In the genomic region with DNA sequence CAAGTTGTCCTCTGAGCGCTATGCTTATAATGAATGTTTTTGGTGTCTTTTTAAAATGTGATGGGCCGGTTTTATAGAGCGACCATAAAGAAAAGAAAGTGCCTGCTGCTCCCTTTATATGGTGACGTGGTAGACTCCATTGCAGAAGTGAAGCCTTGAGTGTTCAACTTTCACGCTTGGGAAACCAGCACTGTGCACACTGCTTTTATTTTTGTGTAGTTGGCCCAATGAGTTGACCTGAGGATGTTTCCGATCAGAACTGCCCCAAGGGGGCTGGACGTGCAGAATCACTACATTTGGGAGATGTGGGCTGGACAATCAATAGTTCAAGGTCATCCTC, we compare ENCODE assay signal across 9 mouse cellular contexts. TPM values are rescaled to one million over a fixed set of nuclear protein-coding genes. Genes with fewer than 3 reads are reported as not detected.
A peak's percentile ranks its signal among the peaks of the same experiment; 100 is the strongest.
DNase-seq lines count a peak whose midpoint lies in the region; ATAC-seq and TF ChIP-seq lines count a peak whose summit lies in the region.
"Had no signal": no experiment of that assay in that cellular context is flagged by ENCODE, and none has a peak within 500 bp of the region (broad histone marks: within the 10 kb centered on the region; RNA-seq: fewer than 3 reads in every experiment).

No protein-coding gene starts in this region.

- no peak for TF ChIP-seq POLR2A in kidney, adult 2 months (IDR thresholded peaks at IDR 0.05; ENCODE audit: low read depth, low read length)
- no peak for TF ChIP-seq POLR2A in bone marrow, adult 2 months (IDR thresholded peaks at IDR 0.05; ENCODE audit: borderline replicate concordance, control insufficient read depth, low read depth, low read length)

- peak overlapping the region; percentile 100 for H3K9ac ChIP-seq in hindbrain, embryonic 13.5 days
- 0 out of 2 replicates have a peak overlapping the region, but pooled peaks have one; percentile 76 for H3K9ac ChIP-seq in midbrain, embryonic 14.5 days (replicated peaks; ENCODE audit: low read length)

- no peak for ATAC-seq in hindbrain, embryonic 13.5 days (ENCODE audit: low FRiP score)
- no peak for ATAC-seq in midbrain, embryonic 14.5 days (ENCODE audit: low FRiP score, low TSS enrichment)

- peak overlapping the region; percentile 50; the same call in 1 of the 2 replicates for H3K27ac ChIP-seq in kidney, adult 2 months (ENCODE audit: insufficient read depth, low read depth, low read length)
- peak overlapping the region; percentile 57 for H3K27ac ChIP-seq in bone marrow, adult 2 months (ENCODE audit: control insufficient read depth, insufficient read depth, low read depth, low read length, poor library complexity)
- peak overlapping the region; percentile 91; the same call in 1 of the 2 replicates for H3K27ac ChIP-seq in hindbrain, embryonic 13.5 days
- no peak overlapping the region for H3K27ac ChIP-seq in midbrain, embryonic 14.5 days (replicated peaks; ENCODE audit: low read depth, low read length)

- DNase-seq in kidney, adult 2 months = no peak
- no peak for DNase-seq in kidney, postnatal 36 days
- no peak for DNase-seq in midbrain, embryonic 14.5 days
- DNase-seq in urinary bladder, postnatal 25 days (ENCODE audit: low spot score) = no peak
- no peak for DNase-seq in cerebellum, adult 8-10 months
- DNase-seq in adrenal gland, adult 18-20 months (ENCODE audit: low spot score in 2 of 2) = no peak
- DNase-seq: gastrocnemius, postnatal 36 days had no signal

- H3K9me3 ChIP-seq in hindbrain, embryonic 13.5 days = no peaks in the 10 kb centered on the region
- H3K9me3 ChIP-seq in midbrain, embryonic 14.5 days (ENCODE audit: control insufficient read depth, low read length) = no peaks in the 10 kb centered on the region

- no peak for TF ChIP-seq CTCF in kidney, adult 2 months (conservative IDR thresholded peaks at IDR 0.05; ENCODE audit: insufficient read depth, insufficient read length, low read depth, low read length)
- no peak for TF ChIP-seq CTCF in bone marrow, adult 2 months (IDR thresholded peaks at IDR 0.05; ENCODE audit: control insufficient read depth, insufficient read depth, low read length)

- H3K4me2 ChIP-seq in hindbrain, embryonic 13.5 days = peak overlapping the region; percentile 85
- H3K4me2 ChIP-seq in midbrain, embryonic 14.5 days (ENCODE audit: low read length) = peak overlapping the region; percentile 76

- H3K4me3 ChIP-seq in kidney, adult 2 months (ENCODE audit: insufficient read depth, low read depth, low read length) = peak overlapping the region; percentile 68
- peak overlapping the region; percentile 79 for H3K4me3 ChIP-seq in bone marrow, adult 2 months (replicated peaks; ENCODE audit: control insufficient read depth, low read depth, low read length)
- peak overlapping the region; percentile 88 for H3K4me3 ChIP-seq in hindbrain, embryonic 13.5 days
- peak overlapping the region; percentile 86 for H3K4me3 ChIP-seq in midbrain, embryonic 14.5 days (replicated peaks; ENCODE audit: low read depth, low read length)

- H3K27me3 ChIP-seq in kidney, adult 2 months (replicated peaks; ENCODE audit: control insufficient read depth, insufficient read depth, low read length) = no peaks in the 10 kb centered on the region
- H3K27me3 ChIP-seq in hindbrain, embryonic 13.5 days = no peaks in the 10 kb centered on the region
- no peaks in the 10 kb centered on the region for H3K27me3 ChIP-seq in midbrain, embryonic 14.5 days (ENCODE audit: control insufficient read depth, insufficient read depth, low read length)

- no peaks in the 10 kb centered on the region for H3K36me3 ChIP-seq in kidney, adult 2 months (ENCODE audit: control insufficient read depth, insufficient read depth, low read length)
- no peaks in the 10 kb centered on the region for H3K36me3 ChIP-seq in hindbrain, embryonic 13.5 days
- H3K36me3 ChIP-seq in midbrain, embryonic 14.5 days (ENCODE audit: control insufficient read depth, insufficient read depth, low read length) = no peaks in the 10 kb centered on the region

- WGBS in kidney, adult 2 months = 57% methylated on average over 7 of the region's 7 CpGs
- WGBS in bone marrow, adult 2 months = 23% methylated on average over 7 of the region's 7 CpGs
- 77% methylated on average over 7 of the region's 7 CpGs for WGBS in hindbrain, embryonic 13.5 days
- WGBS in midbrain, embryonic 14.5 days = 80% methylated on average over 7 of the region's 7 CpGs

- H3K4me1 ChIP-seq in kidney, adult 2 months (ENCODE audit: control insufficient read depth, insufficient read depth, low read length) = peaks cover 22% of the 10 kb centered on the region; the same call in 1 of the 2 replicates
- H3K4me1 ChIP-seq in bone marrow, adult 2 months (ENCODE audit: control insufficient read depth, insufficient read depth, low read length) = peaks cover 3% of the 10 kb centered on the region; the same call in 1 of the 2 replicates
- H3K4me1 ChIP-seq in hindbrain, embryonic 13.5 days (replicated peaks) = peaks cover 45% of the 10 kb centered on the region
- H3K4me1 ChIP-seq in midbrain, embryonic 14.5 days (ENCODE audit: control insufficient read depth, insufficient read depth, low read length) = peaks cover 35% of the 10 kb centered on the region

RNA-seq across cellular contexts. Expression of a gene that starts 1.8 kb away (rescaled TPM):
- polyA plus RNA-seq in kidney, adult 2 months (2012; rRNA removed) = 7.9 and 8.6 TPM in 2 replicates
- polyA plus RNA-seq in bone marrow, adult 2 months (2011; ENCODE audit: insufficient read depth, insufficient read length, low replicate concordance, missing spikeins) = 16.7 and 27.9 TPM in 2 replicates
- 8.2 and 8.4 TPM in 2 replicates for polyA plus RNA-seq in hindbrain, embryonic 13.5 days (2015; fragmentation: Nextera tagmentation; extraction: Ambion mirVana)
- polyA plus RNA-seq in midbrain, embryonic 14.5 days (2014; fragmentation: Nextera tagmentation; extraction: Ambion mirVana) = 6.5 and 9.0 TPM in 2 replicates
- 1 to 10 TPM; 8.4 to 8.6 TPM for total RNA-seq in adrenal gland, adult 18-20 months (2021)

RNA-seq across cellular contexts. Expression of a gene that starts 12.1 kb away (rescaled TPM):
- polyA plus RNA-seq in kidney, adult 2 months (2012; rRNA removed) = 0.03 TPM in 1 of 2 replicates, not detected in the other
- polyA plus RNA-seq in bone marrow, adult 2 months (2011; ENCODE audit: insufficient read depth, insufficient read length, low replicate concordance, missing spikeins) = not detected in 2 replicates
- polyA plus RNA-seq in hindbrain, embryonic 13.5 days (2015; fragmentation: Nextera tagmentation; extraction: Ambion mirVana) = 0.09 TPM in 2 replicates
- polyA plus RNA-seq in midbrain, embryonic 14.5 days (2014; fragmentation: Nextera tagmentation; extraction: Ambion mirVana) = 0.09 and 0.13 TPM in 2 replicates
- not detected for total RNA-seq in adrenal gland, adult 18-20 months (2021)
- total RNA-seq: gastrocnemius, postnatal 36 days had no signal

RNA-seq across cellular contexts. Expression of a gene that starts 48.7 kb away (rescaled TPM):
- 177 and 207 TPM in 2 replicates for polyA plus RNA-seq in kidney, adult 2 months (2012; rRNA removed)
- 90.4 and 126 TPM in 2 replicates for polyA plus RNA-seq in bone marrow, adult 2 months (2011; ENCODE audit: insufficient read depth, insufficient read length, low replicate concordance, missing spikeins)
- 212 and 237 TPM in 2 replicates for polyA plus RNA-seq in hindbrain, embryonic 13.5 days (2015; fragmentation: Nextera tagmentation; extraction: Ambion mirVana)
- 209 and 245 TPM in 2 replicates for polyA plus RNA-seq in midbrain, embryonic 14.5 days (2014; fragmentation: Nextera tagmentation; extraction: Ambion mirVana)
- total RNA-seq in adrenal gland, adult 18-20 months (2021) = 100 to 1,000 TPM; 160 to 178 TPM
